ENCODE assay signal across 11 mouse cellular contexts in genomic region chr19:16214946-16215345, GRCm38 (mm10).
DNase-seq lines count a peak whose midpoint lies in the region; ATAC-seq and TF ChIP-seq lines count a peak whose summit lies in the region.
"Had no signal": no experiment of that assay in that cellular context is flagged by ENCODE, and none has a peak within 500 bp of the region (broad histone marks: within the 10 kb centered on the region; RNA-seq: fewer than 3 reads in every experiment).

No protein-coding gene starts in this region.

- TF ChIP-seq CTCF in lung, adult 2 months (IDR thresholded peaks at IDR 0.05; ENCODE audit: insufficient read depth, low read length): no peak

- TF ChIP-seq POLR2A in lung, adult 2 months (IDR thresholded peaks at IDR 0.05; ENCODE audit: borderline replicate concordance, extremely low read depth, low read depth, low read length): no peak

- no peak overlapping the region for H3K4me3 ChIP-seq in neural tube, embryonic 13.5 days
- H3K4me3 ChIP-seq in lung, adult 2 months (replicated peaks; ENCODE audit: extremely low read depth, low read depth, low read length): no peak overlapping the region
- H3K4me3 ChIP-seq: embryonic facial prominence, embryonic 15.5 days had no signal

- H3K36me3 ChIP-seq in neural tube, embryonic 13.5 days: peaks cover 6% of the 10 kb centered on the region; the same call in 1 of the 2 replicates

- no peak overlapping the region for H3K4me2 ChIP-seq in neural tube, embryonic 13.5 days
- H3K4me2 ChIP-seq: embryonic facial prominence, embryonic 15.5 days had no signal

- no peak overlapping the region for H3K9ac ChIP-seq in neural tube, embryonic 13.5 days
- H3K9ac ChIP-seq: embryonic facial prominence, embryonic 15.5 days had no signal

- 79% methylated on average over 6 of the region's 6 CpGs for WGBS in neural tube, embryonic 13.5 days
- 16% methylated on average over 6 of the region's 6 CpGs for WGBS in lung, adult 2 months

- no peaks in the 10 kb centered on the region for H3K27me3 ChIP-seq in neural tube, embryonic 13.5 days
- H3K27me3 ChIP-seq: embryonic facial prominence, embryonic 15.5 days had no signal

- no peak for DNase-seq in neural tube, embryonic 10.5 days (ENCODE audit: extremely low spot score, low spot score)
- peak; percentile 85 for DNase-seq in heart, adult 8-10 months (ENCODE audit: low spot score)
- DNase-seq in lung, adult 2 months: peak; percentile 62
- peak; percentile 34 for DNase-seq in testis, postnatal 14 days (ENCODE audit: low spot score)
- DNase-seq in left cerebral cortex, postnatal 36 days (ENCODE audit: low spot score in 2 of 2): no peak
- no peak for DNase-seq in spleen, postnatal 10 days (ENCODE audit: low spot score in 2 of 2)
- no peak for DNase-seq in embryo, embryonic 11 days
- DNase-seq: layer of hippocampus, adult 9-11 months; thymus, postnatal 36 days had no signal

- ATAC-seq in neural tube, embryonic 13.5 days (ENCODE audit: low read depth): no peak

- intact Hi-C loops in left cerebral cortex, postnatal 36 days (cut with DNase I): no loop called here

- peaks cover 28% of the 10 kb centered on the region for H3K4me1 ChIP-seq in neural tube, embryonic 13.5 days (replicated peaks)
- peaks cover 18% of the 10 kb centered on the region for H3K4me1 ChIP-seq in lung, adult 2 months (ENCODE audit: control insufficient read depth, insufficient read depth, low read length)

- H3K27ac ChIP-seq in neural tube, embryonic 13.5 days (replicated peaks): peak overlapping the region; percentile 18; the same call in 1 of the 2 replicates
- H3K27ac ChIP-seq: embryonic facial prominence, embryonic 15.5 days had no signal

- H3K9me3 ChIP-seq in neural tube, embryonic 13.5 days: no peaks in the 10 kb centered on the region
- H3K9me3 ChIP-seq: embryonic facial prominence, embryonic 15.5 days had no signal

Comparison
In these comparisons a context has a peak if more than half of its experiments do, and no peak if none do; other contexts are left out.
1. DNase-seq: peak in heart, adult 8-10 months (single experiment), lung, adult 2 months (single experiment) and testis, postnatal 14 days (single experiment); none in neural tube, embryonic 10.5 days (single experiment), left cerebral cortex, postnatal 36 days (0 of 2), spleen, postnatal 10 days (0 of 2) and embryo, embryonic 11 days (single experiment).